Mouse (Mus musculus): ENCODE data around the gene Arhgap18. TPM values are rescaled to one million over a fixed set of nuclear protein-coding genes. Genes with fewer than 3 reads are reported as not detected.
"Not testable (repeated sequence)": the region's sequence is repeated elsewhere in the genome, so short reads cannot be mapped to it uniquely, and the experiment has no call there.

Arhgap18 gene
- polyA plus RNA-seq, 1 experiment from 2014 or later: 8.7 TPM

GRCm38 (mm10) chr10:26893091-26893490 lies 139.9 kb downstream of the Arhgap18 start:
- DNase-seq (ENCODE audit: low spot score): no peak
- H3K27ac ChIP-seq (replicated peaks): no peak overlapping the region
- H3K36me3 ChIP-seq: no peaks in the 10 kb centered on the region
- H3K9me3 ChIP-seq (replicated peaks): no peaks in the 10 kb centered on the region
- no peak overlapping the region for H3K4me3 ChIP-seq
- WGBS: 86% methylated on average over 1 of the region's 1 CpGs
- H3K4me1 ChIP-seq: peaks cover 4% of the 10 kb centered on the region; the same call in 1 of the 2 replicates
- no peaks in the 10 kb centered on the region for H3K27me3 ChIP-seq (ENCODE audit: low read depth, poor library complexity, severe bottlenecking)

GRCm38 (mm10) chr10:26895726-26896125 lies 142.5 kb downstream of the Arhgap18 start:
- 86% methylated on average over 6 of the region's 6 CpGs for WGBS
- no peaks in the 10 kb centered on the region for H3K27me3 ChIP-seq (ENCODE audit: low read depth, poor library complexity, severe bottlenecking)
- no peak overlapping the region for H3K27ac ChIP-seq (replicated peaks)
- H3K9me3 ChIP-seq (replicated peaks): no peaks in the 10 kb centered on the region
- no peaks in the 10 kb centered on the region for H3K36me3 ChIP-seq
- no peak overlapping the region for H3K4me3 ChIP-seq
- DNase-seq (ENCODE audit: low spot score): no peak
- H3K4me1 ChIP-seq: no peaks in the 10 kb centered on the region

- Histone ChIP-seq H3K27ac (replicated peaks) (no peak overlapping the region), H3K4me3 (no peak overlapping the region), H3K9me3 (replicated peaks) (no peaks in the 10 kb centered on the region), H3K27me3 (ENCODE audit: low read depth, poor library complexity, severe bottlenecking) (no peaks in the 10 kb centered on the region), H3K4me1 (no peaks in the 10 kb centered on the region), H3K36me3 (no peaks in the 10 kb centered on the region)
- 76% methylated on average over 1 of the region's 1 CpGs for WGBS
- DNase-seq (ENCODE audit: low spot score): no peak
These were observed 147.2 kb downstream of the Arhgap18 start for GRCm38 (mm10) chr10:26900426-26900825.

GRCm38 (mm10) chr10:26903781-26904180 lies 150.6 kb downstream of the Arhgap18 start:
- Histone ChIP-seq H3K9me3 (replicated peaks) (no peaks in the 10 kb centered on the region), H3K27me3 (ENCODE audit: low read depth, poor library complexity, severe bottlenecking) (no peaks in the 10 kb centered on the region), H3K27ac (replicated peaks) (no peak overlapping the region), H3K4me1 (no peaks in the 10 kb centered on the region), H3K4me3 (no peak overlapping the region), H3K36me3 (no peaks in the 10 kb centered on the region)
- DNase-seq (ENCODE audit: low spot score): no peak
- WGBS: 90% methylated on average over 1 of the region's 1 CpGs

GRCm38 (mm10) chr10:26911176-26911575 lies 158.0 kb downstream of the Arhgap18 start:
- Histone ChIP-seq H3K27me3 (ENCODE audit: low read depth, poor library complexity, severe bottlenecking) (no peaks in the 10 kb centered on the region), H3K4me1 (peaks cover 3% of the 10 kb centered on the region), H3K27ac (replicated peaks) (no peak overlapping the region), H3K36me3 (no peaks in the 10 kb centered on the region), H3K4me3 (no peak overlapping the region), H3K9me3 (replicated peaks) (no peaks in the 10 kb centered on the region)
- WGBS: 84% methylated on average over 3 of the region's 3 CpGs
- no peak for DNase-seq (ENCODE audit: low spot score)

GRCm38 (mm10) chr10:26912112-26912797 lies 159.0 kb downstream of the Arhgap18 start:
- no peak for DNase-seq (ENCODE audit: low spot score)
- Histone ChIP-seq H3K36me3 (no peaks in the 10 kb centered on the region), H3K27me3 (ENCODE audit: low read depth, poor library complexity, severe bottlenecking) (no peaks in the 10 kb centered on the region), H3K4me3 (no peak overlapping the region), H3K9me3 (replicated peaks) (no peaks in the 10 kb centered on the region), H3K27ac (replicated peaks) (no peak overlapping the region), H3K4me1 (peaks cover 3% of the 10 kb centered on the region)
- WGBS: 79% methylated on average over 7 of the region's 7 CpGs

GRCm38 (mm10) chr10:26912807-26913206 lies 159.6 kb downstream of the Arhgap18 start:
- Histone ChIP-seq H3K36me3 (no peaks in the 10 kb centered on the region), H3K27ac (replicated peaks) (no peak overlapping the region), H3K4me1 (peaks cover 3% of the 10 kb centered on the region), H3K4me3 (no peak overlapping the region), H3K9me3 (replicated peaks) (no peaks in the 10 kb centered on the region), H3K27me3 (ENCODE audit: low read depth, poor library complexity, severe bottlenecking) (no peaks in the 10 kb centered on the region)
- no peak for DNase-seq (ENCODE audit: low spot score)
- 80% methylated on average over 1 of the region's 1 CpGs for WGBS

- 56% methylated on average over 5 of the region's 5 CpGs for WGBS
- DNase-seq (ENCODE audit: low spot score): peak; percentile 13
- Histone ChIP-seq H3K27ac (replicated peaks) (no peak overlapping the region), H3K27me3 (ENCODE audit: low read depth, poor library complexity, severe bottlenecking) (no peaks in the 10 kb centered on the region), H3K36me3 (no peaks in the 10 kb centered on the region), H3K4me1 (peaks cover 6% of the 10 kb centered on the region; the same call in 1 of the 2 replicates), H3K9me3 (replicated peaks) (no peaks in the 10 kb centered on the region), H3K4me3 (no peak overlapping the region)
These were observed 166.2 kb downstream of the Arhgap18 start for GRCm38 (mm10) chr10:26919307-26919977.

GRCm38 (mm10) chr10:26920383-26920979 lies 167.3 kb downstream of the Arhgap18 start:
- Histone ChIP-seq H3K4me3 (no peak overlapping the region), H3K36me3 (no peaks in the 10 kb centered on the region), H3K9me3 (replicated peaks) (no peaks in the 10 kb centered on the region), H3K4me1 (peaks cover 6% of the 10 kb centered on the region; the same call in 1 of the 2 replicates), H3K27ac (replicated peaks) (no peak overlapping the region), H3K27me3 (ENCODE audit: low read depth, poor library complexity, severe bottlenecking) (no peaks in the 10 kb centered on the region)
- 53% methylated on average over 8 of the region's 8 CpGs for WGBS
- DNase-seq (ENCODE audit: low spot score): no peak

- DNase-seq (ENCODE audit: low spot score); H3K27me3 ChIP-seq (ENCODE audit: low read depth, poor library complexity, severe bottlenecking); H3K36me3 ChIP-seq; H3K4me1 ChIP-seq; H3K4me3 ChIP-seq; H3K9me3 ChIP-seq (replicated peaks); H3K27ac ChIP-seq (replicated peaks): not testable (repeated sequence)
- WGBS: 90% methylated on average over 6 of the region's 6 CpGs
These were observed 182.8 kb downstream of the Arhgap18 start for GRCm38 (mm10) chr10:26936056-26936455.

GRCm38 (mm10) chr10:26938464-26938863 lies 185.2 kb downstream of the Arhgap18 start:
- not testable (repeated sequence) for H3K4me3 ChIP-seq; H3K27me3 ChIP-seq (ENCODE audit: low read depth, poor library complexity, severe bottlenecking); H3K27ac ChIP-seq (replicated peaks); DNase-seq (ENCODE audit: low spot score); H3K9me3 ChIP-seq (replicated peaks); H3K36me3 ChIP-seq; H3K4me1 ChIP-seq
- 86% methylated on average over 4 of the region's 4 CpGs for WGBS

GRCm38 (mm10) chr10:26939549-26939948 lies 186.3 kb downstream of the Arhgap18 start:
- H3K27ac ChIP-seq (replicated peaks): no peak overlapping the region
- H3K9me3 ChIP-seq (replicated peaks): no peaks in the 10 kb centered on the region
- WGBS: 74% methylated on average over 1 of the region's 1 CpGs
- no peak for DNase-seq (ENCODE audit: low spot score)
- H3K4me1 ChIP-seq: no peaks in the 10 kb centered on the region
- no peak overlapping the region for H3K4me3 ChIP-seq
- no peaks in the 10 kb centered on the region for H3K36me3 ChIP-seq
- H3K27me3 ChIP-seq (ENCODE audit: low read depth, poor library complexity, severe bottlenecking): no peaks in the 10 kb centered on the region

GRCm38 (mm10) chr10:26948331-26948730 lies 195.1 kb downstream of the Arhgap18 start:
- H3K27me3 ChIP-seq (ENCODE audit: low read depth, poor library complexity, severe bottlenecking): no peaks in the 10 kb centered on the region
- no peaks in the 10 kb centered on the region for H3K4me1 ChIP-seq
- no peaks in the 10 kb centered on the region for H3K9me3 ChIP-seq (replicated peaks)
- no peak overlapping the region for H3K27ac ChIP-seq (replicated peaks)
- no peaks in the 10 kb centered on the region for H3K36me3 ChIP-seq
- 79% methylated on average over 2 of the region's 2 CpGs for WGBS
- DNase-seq (ENCODE audit: low spot score): no peak
- no peak overlapping the region for H3K4me3 ChIP-seq

All from midbrain, embryonic 10.5 days (tissue).